Mouse (Mus musculus) liver, adult 2 months (tissue): ENCODE measurements around the gene Drg2. TPM values are rescaled to one million over a fixed set of nuclear protein-coding genes. Genes with fewer than 3 reads are reported as not detected.

ENCODE experiments used
- DNase-seq: peaks from one replicate; pipeline ENCODE4 v3.0.0-alpha.2; 2011; ENCODE audit warnings: low read depth, low spot score; ENCODE audit errors: extremely low read depth
- H3K27ac ChIP-seq: fragments of 200-500 bp; replicated peaks from 2 replicates; pipeline ENCODE4 v1.5.1; 2012; ENCODE audit warnings: low read depth, mild to moderate bottlenecking, control low read depth, inconsistent platforms, low read length; ENCODE audit not compliant: insufficient read depth
- H3K27me3 ChIP-seq: fragments of 200-500 bp; 2 replicates; pipeline ENCODE4 v1.6.1; 2012; ENCODE audit warnings: mild to moderate bottlenecking, moderate library complexity, low read length, inconsistent platforms; ENCODE audit not compliant: control insufficient read depth, insufficient read depth
- H3K36me3 ChIP-seq: fragments of 200-500 bp; 2 replicates; pipeline ENCODE4 v1.6.1; 2012; ENCODE audit warnings: low read length, inconsistent platforms; ENCODE audit not compliant: control insufficient read depth, insufficient read depth
- H3K4me1 ChIP-seq: fragments of 200-500 bp; 2 replicates; pipeline ENCODE4 v1.6.1; 2011; ENCODE audit warnings: low read length; ENCODE audit not compliant: control insufficient read depth, insufficient read depth
- H3K4me3 ChIP-seq: fragments of 200-500 bp; 2 replicates; pipeline ENCODE4 v1.5.1; 2011; ENCODE audit warnings: low read depth, mild to moderate bottlenecking, control low read depth, low read length, moderate library complexity; ENCODE audit not compliant: insufficient read depth
- H3K79me2 ChIP-seq: fragments of 200-500 bp; 2 replicates; pipeline ENCODE4 v1.6.1; 2012; ENCODE audit warnings: inconsistent platforms, mild to moderate bottlenecking, low read length, moderate library complexity; ENCODE audit not compliant: control insufficient read depth, insufficient read depth
- H3K9ac ChIP-seq: fragments of 200-500 bp; 2 replicates; pipeline ENCODE4 v1.6.1; 2012; ENCODE audit warnings: low read depth, mild to moderate bottlenecking, control low read depth, inconsistent platforms, low read length
- CTCF ChIP-seq: fragments of 200-500 bp; IDR thresholded peaks from 2 replicates; pipeline ENCODE4 v1.5.1; 2011; ENCODE audit warnings: low read depth, low read length, control low read depth
- POLR2A ChIP-seq: fragments of 200-500 bp; IDR thresholded peaks from 2 replicates; pipeline ENCODE4 v1.6.1; 2011; ENCODE audit warnings: low read length, control low read depth; ENCODE audit not compliant: insufficient read depth; ENCODE audit errors: extremely low read depth
- whole genome bisulfite sequencing: fragments of 180-500 bp; shearing (Covaris S2); methylation state at CpG from one replicate; pipeline ENCODE4 v1.1.7; 2018; 5-methylcytosine and 5-hydroxymethylcytosine counted together
- polyA plus RNA-seq: library from polyadenylated mRNA; depleted of rRNA; stranded (reverse); fragments of >200 nt; gene quantifications from 2 replicates; pipeline ENCODE4 v1.2.3, GENCODE M21; 2012
- total RNA-seq: library from RNA; depleted of rRNA; stranded (reverse); fragments of >200 nt; gene quantifications from 2 replicates; pipeline ENCODE4 v1.2.3, GENCODE M21; 2014

The Drg2 gene
- total and polyA plus RNA-seq, 2 experiments = 29.1 to 41.7 TPM

DNA sequence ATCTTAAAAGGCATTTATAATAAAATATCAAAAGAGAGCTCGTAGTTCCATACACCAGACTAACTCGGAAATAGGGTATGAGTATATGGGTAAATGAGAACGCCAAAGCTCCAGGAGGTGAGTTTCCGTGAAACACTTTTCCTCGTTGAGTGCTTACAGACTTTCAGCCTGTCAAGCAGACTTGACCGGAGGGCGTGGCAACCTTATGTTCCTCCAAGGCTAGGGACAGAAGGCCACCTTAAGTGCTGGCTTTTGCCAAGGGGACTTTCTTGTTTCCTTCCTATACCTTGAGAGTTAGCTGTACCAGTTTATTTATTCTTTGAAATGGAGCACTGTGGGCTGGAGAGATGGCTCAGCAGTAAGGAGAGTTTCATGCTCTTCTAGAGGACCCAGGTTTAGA lies 14.2 kb upstream of the Drg2 start:
- DNase-seq = no peak
- WGBS = 79% methylated on average over 7 of the region's 7 CpGs
- Histone ChIP-seq H3K4me3 (no peak overlapping the region), H3K4me1 (no peaks in the 10 kb centered on the region), H3K27me3 (no peaks in the 10 kb centered on the region), H3K79me2 (no peaks in the 10 kb centered on the region), H3K9ac (no peak overlapping the region), H3K36me3 (peaks cover 43% of the 10 kb centered on the region), H3K27ac (no peak overlapping the region)
- TF ChIP-seq CTCF = no peak
- TF ChIP-seq POLR2A = no peak

DNA sequence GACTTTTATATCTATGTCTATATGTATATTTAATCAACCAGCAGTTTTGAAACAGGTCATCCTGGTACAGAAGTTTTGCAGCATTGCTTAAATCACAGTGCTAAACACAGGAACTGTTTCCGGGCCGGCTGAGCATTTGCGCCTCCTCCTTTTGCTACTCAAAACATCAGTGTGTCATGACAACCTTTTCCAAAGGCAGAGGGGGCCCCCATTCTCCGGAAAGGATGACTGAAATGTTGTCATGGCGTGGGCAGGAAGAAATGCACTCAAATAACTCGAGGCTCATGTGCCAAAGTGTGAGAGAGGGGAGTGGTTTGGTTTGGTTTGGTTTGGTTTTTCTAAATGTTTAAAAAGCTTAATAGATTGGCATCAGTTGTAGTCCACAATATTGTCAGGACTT lies 11.5 kb upstream of the Drg2 start:
- no peak for DNase-seq
- Histone ChIP-seq H3K4me1 (no peaks in the 10 kb centered on the region), H3K36me3 (peaks cover 28% of the 10 kb centered on the region), H3K4me3 (no peak overlapping the region), H3K27me3 (no peaks in the 10 kb centered on the region), H3K27ac (no peak overlapping the region), H3K9ac (no peak overlapping the region), H3K79me2 (no peaks in the 10 kb centered on the region)
- TF ChIP-seq POLR2A = no peak
- no peak for TF ChIP-seq CTCF
- WGBS = 91% methylated on average over 6 of the region's 6 CpGs

- Histone ChIP-seq H3K79me2 (no peaks in the 10 kb centered on the region), H3K4me1 (no peaks in the 10 kb centered on the region), H3K27ac (no peak overlapping the region), H3K27me3 (no peaks in the 10 kb centered on the region), H3K36me3 (peaks cover 25% of the 10 kb centered on the region), H3K9ac (no peak overlapping the region), H3K4me3 (no peak overlapping the region)
- DNase-seq = no peak
- WGBS = 90% methylated on average over 4 of the region's 4 CpGs
- TF ChIP-seq CTCF (no peak), POLR2A (no peak)
Observed at GRCm38 (mm10) chr11:60444007-60444406, 10.4 kb upstream of the Drg2 start.

- Histone ChIP-seq H3K36me3 (peaks cover 1% of the 10 kb centered on the region; the same call in 1 of the 2 replicates), H3K27me3 (no peaks in the 10 kb centered on the region), H3K27ac (peak overlapping the region; percentile 27; the same call in 1 of the 2 replicates), H3K9ac (peak overlapping the region; percentile 76), H3K79me2 (0 out of 2 replicates have a peak, but pooled peaks cover 3% of the 10 kb centered on the region), H3K4me1 (peaks cover 6% of the 10 kb centered on the region), H3K4me3 (peak overlapping the region; percentile 81)
- no peak for TF ChIP-seq POLR2A
- TF ChIP-seq CTCF = no peak
- 1% methylated on average over 17 of the region's 17 CpGs for WGBS
- peak; percentile 13 for DNase-seq
Observed at GRCm38 (mm10) chr11:60454745-60455087, 325 bp downstream of the Drg2 start.

- H3K4me3 ChIP-seq = no peak overlapping the region
- no peaks in the 10 kb centered on the region for H3K27me3 ChIP-seq
- no peak overlapping the region for H3K27ac ChIP-seq
- H3K9ac ChIP-seq = no peak overlapping the region
- TF ChIP-seq POLR2A (no peak), CTCF (no peak)
- peaks cover 6% of the 10 kb centered on the region for H3K4me1 ChIP-seq
- no peak for DNase-seq
- 88% methylated on average over 1 of the region's 1 CpGs for WGBS
- H3K36me3 ChIP-seq = peaks cover 16% of the 10 kb centered on the region; the same call in 1 of the 2 replicates
- 0 out of 2 replicates have a peak, but pooled peaks cover 3% of the 10 kb centered on the region for H3K79me2 ChIP-seq
Observed at GRCm38 (mm10) chr11:60457973-60458372, 3.6 kb downstream of the Drg2 start.

DNA sequence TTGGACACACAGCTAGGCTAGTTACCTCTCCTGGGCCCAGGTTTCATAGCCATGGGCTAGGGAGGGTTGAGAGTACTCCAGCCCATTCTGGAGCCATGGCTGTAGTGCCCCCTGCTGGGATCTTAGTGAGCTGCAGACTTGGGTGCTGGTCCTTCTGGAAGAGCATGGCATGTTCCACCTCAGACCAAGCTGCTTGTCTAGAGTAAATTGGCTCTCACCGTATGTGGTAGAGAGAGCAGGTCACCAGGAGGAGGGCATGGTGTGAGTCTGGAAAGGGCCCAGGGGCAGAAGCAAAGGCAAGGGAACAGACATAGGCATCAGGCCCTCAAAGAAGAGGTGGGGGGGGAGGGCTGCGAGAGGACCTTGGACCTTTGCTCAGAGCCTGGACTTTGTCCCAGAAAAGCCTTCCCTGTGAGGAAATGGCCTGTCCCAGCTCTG lies 11.6 kb downstream of the Drg2 start:
- H3K4me1 ChIP-seq = peaks cover 6% of the 10 kb centered on the region; the same call in 1 of the 2 replicates
- no peak overlapping the region; the same call in 1 of the 2 replicates for H3K27ac ChIP-seq
- DNase-seq = peak; percentile 74
- no peak for TF ChIP-seq POLR2A
- TF ChIP-seq CTCF = peak; percentile 81
- WGBS = 17% methylated on average over 2 of the region's 2 CpGs
- peaks cover 20% of the 10 kb centered on the region for H3K36me3 ChIP-seq
- H3K27me3 ChIP-seq = no peaks in the 10 kb centered on the region
- H3K4me3 ChIP-seq = no peak overlapping the region
- H3K79me2 ChIP-seq = no peaks in the 10 kb centered on the region
- no peak overlapping the region for H3K9ac ChIP-seq
